Mouse (Mus musculus) CH12.LX (cell line): ENCODE data around the gene Vps45. TPM values are rescaled to one million over a fixed set of nuclear protein-coding genes. Genes with fewer than 3 reads are reported as not detected.

ENCODE experiments used
- DNase-seq: peaks from one replicate; pipeline ENCODE4 v3.0.0-alpha.2; 2013; ENCODE audit errors: extremely low read depth
- H3K27ac ChIP-seq: 2 replicates; pipeline ENCODE4 v1.5.1; 2012; ENCODE audit warnings: low read depth, mild to moderate bottlenecking, control low read depth, moderate library complexity; ENCODE audit not compliant: insufficient read depth
- H3K27me3 ChIP-seq: replicated peaks from 2 replicates; pipeline ENCODE3; 2012; ENCODE audit warnings: inconsistent platforms
- H3K36me3 ChIP-seq, 2 experiments: replicated peaks in 1 of 2; 2 replicates each; pipeline versions ENCODE3 to v1.6.1; 2012; ENCODE audit warnings: inconsistent platforms in 1 of 2, low read length in 1 of 2, mild to moderate bottlenecking in 1 of 2, mixed read lengths in 1 of 2, moderate library complexity in 1 of 2; ENCODE audit not compliant: control insufficient read depth in 1 of 2, insufficient read depth in 1 of 2
- H3K4me1 ChIP-seq, 2 experiments: 2 replicates each; pipeline ENCODE4 v1.6.1; 2012; ENCODE audit warnings: inconsistent platforms in 1 of 2, moderate library complexity in 1 of 2; ENCODE audit not compliant: insufficient read depth in 2 of 2, control insufficient read depth in 1 of 2
- H3K4me2 ChIP-seq: 2 replicates; pipeline ENCODE4 v1.6.1; 2012; ENCODE audit warnings: low read depth, mild to moderate bottlenecking, control low read depth; ENCODE audit not compliant: poor library complexity, insufficient read depth, severe bottlenecking
- H3K4me3 ChIP-seq, 3 experiments: fragments of 150-350 bp in 1 of 3; sonication (generic) in 1 of 3; replicated peaks in 1 of 3; 2 replicates each; pipeline versions ENCODE3 to v1.5.1; 2011 to 2012; ENCODE audit warnings: low read depth in 2 of 3, low read length in 2 of 3, mild to moderate bottlenecking in 2 of 3, moderate library complexity in 2 of 3, control low read depth in 1 of 3, improper control_type of control experiment in 1 of 3, inconsistent platforms in 1 of 3, mixed read lengths in 1 of 3; ENCODE audit not compliant: poor library complexity in 1 of 3
- H3K79me2 ChIP-seq: replicated peaks from 2 replicates; pipeline ENCODE4 v1.6.1; 2012; ENCODE audit warnings: mild to moderate bottlenecking, moderate library complexity; ENCODE audit not compliant: control insufficient read depth, poor library complexity, insufficient read depth, severe bottlenecking; ENCODE audit errors: extremely low read depth
- H3K9ac ChIP-seq: 2 replicates; pipeline ENCODE4 v1.6.1; 2012; ENCODE audit warnings: low read depth, mild to moderate bottlenecking, control low read depth, moderate library complexity; ENCODE audit not compliant: insufficient read depth
- H3K9me3 ChIP-seq: replicated peaks from 2 replicates; pipeline ENCODE3; 2012; ENCODE audit warnings: low read length, inconsistent platforms, mixed read lengths
- BHLHE40 ChIP-seq: IDR thresholded peaks from 2 replicates; pipeline ENCODE4 v1.6.1; 2011; ENCODE audit warnings: mild to moderate bottlenecking, low read depth, low read length, improper control_type of control experiment
- CTCF ChIP-seq, 2 experiments: IDR thresholded peaks in 1 of 2; conservative IDR thresholded peaks in 1 of 2; 2 replicates each; pipeline ENCODE4 v1.5.1; 2011 to 2012; ENCODE audit warnings: low read depth in 2 of 2, low read length in 2 of 2, improper control_type of control experiment in 1 of 2, inconsistent platforms in 1 of 2, mild to moderate bottlenecking in 1 of 2, moderate library complexity in 1 of 2
- GABPA ChIP-seq: IDR thresholded peaks from 2 replicates; pipeline ENCODE4 v1.6.1; 2012; ENCODE audit warnings: low read depth, low read length, improper control_type of control experiment, inconsistent platforms; ENCODE audit not compliant: insufficient replicate concordance
- IRF4 ChIP-seq: IDR thresholded peaks from 2 replicates; pipeline ENCODE4 v1.6.1; 2014; ENCODE audit warnings: low read depth, mild to moderate bottlenecking, inconsistent platforms, low read length, improper control_type of control experiment
- JUND ChIP-seq: conservative IDR thresholded peaks from 2 replicates; pipeline ENCODE4 v1.6.1; 2011; ENCODE audit warnings: low read depth, low read length, improper control_type of control experiment
- MAFK ChIP-seq: IDR thresholded peaks from 2 replicates; pipeline ENCODE4 v1.6.1; 2011; ENCODE audit warnings: low read length, improper control_type of control experiment; ENCODE audit not compliant: insufficient replicate concordance
- MAX ChIP-seq: IDR thresholded peaks from 2 replicates; pipeline ENCODE4 v1.6.1; 2011; ENCODE audit warnings: low read length, improper control_type of control experiment
- MEF2A ChIP-seq: IDR thresholded peaks from 2 replicates; pipeline ENCODE4 v1.6.1; 2014; ENCODE audit warnings: low read depth, mild to moderate bottlenecking, inconsistent platforms, low read length, improper control_type of control experiment, borderline replicate concordance
- POLR2AphosphoS2 ChIP-seq: IDR thresholded peaks from 2 replicates; pipeline ENCODE4 v1.6.1; 2011; ENCODE audit warnings: low read depth, low read length, improper control_type of control experiment
- SIN3A ChIP-seq: IDR thresholded peaks from 2 replicates; pipeline ENCODE4 v1.6.1; 2012; ENCODE audit warnings: low read length, improper control_type of control experiment, inconsistent platforms
- TBP ChIP-seq: conservative IDR thresholded peaks from 2 replicates; pipeline ENCODE4 v1.6.1; 2011; ENCODE audit warnings: low read depth, low read length, improper control_type of control experiment
- dilution Hi-C: fragments of 300-500 bp; cut with MboI; formaldehyde crosslinking; loops from 2 replicates; pipeline ENCODE4 v1.14.3; 2020; ENCODE audit warnings: low sequenced_read_pairs; ENCODE audit not compliant: extremely low pct_unique_long_range_greater_than_20kb, extremely low pct_ligation_motif_present
- in situ Hi-C: fragments of 300-500 bp; cut with MboI; formaldehyde crosslinking; loops from 3 replicates; pipeline ENCODE4 v1.14.3; 2019; ENCODE audit warnings: low sequenced_read_pairs, low pct_ligation_motif_present, low pct_unique_long_range_greater_than_20kb, mixed read lengths
- polyA plus RNA-seq: library from polyadenylated mRNA; unstranded; fragments of >175 nt; gene quantifications from 2 replicates; pipeline ENCODE4 v1.2.1, GENCODE M21; 2012; ENCODE audit warnings: low read depth; ENCODE audit not compliant: insufficient read length
- total RNA-seq, 2 experiments: library from RNA; depleted of rRNA; stranded (reverse); fragments of 300-350 nt in 1 of 2; fragments of >200 nt in 1 of 2; gene quantifications; 2 replicates each; pipeline ENCODE4 v1.2.3; 2012 to 2014

Vps45 gene
- total and polyA plus RNA-seq, 3 experiments = 16.2 to 20.8 (median 16.8) TPM

- TF ChIP-seq MAFK (peak; percentile 97), SIN3A (peak; percentile 53), MEF2A (peak; percentile 71; the same call in 1 of the 2 replicates), IRF4 (peak; percentile 86), JUND (0 out of 2 replicates have a peak, but pooled peaks have one; percentile 29), CTCF (conservative IDR thresholded peaks at IDR 0.05 in 1 of 2, IDR thresholded peaks at IDR 0.05 in 1 of 2; ENCODE audit: low read depth in 2 of 2, low read length in 2 of 2) (no peak), POLR2AphosphoS2 (no peak), TBP (no peak), BHLHE40 (peak; percentile 60), GABPA (no peak)
- TF ChIP-seq, all 38 proteins: peak for 20
Measured at GRCm38 (mm10) chr3:95990413-95990941, 67.8 kb downstream of the Vps45 start (continued).

DNA sequence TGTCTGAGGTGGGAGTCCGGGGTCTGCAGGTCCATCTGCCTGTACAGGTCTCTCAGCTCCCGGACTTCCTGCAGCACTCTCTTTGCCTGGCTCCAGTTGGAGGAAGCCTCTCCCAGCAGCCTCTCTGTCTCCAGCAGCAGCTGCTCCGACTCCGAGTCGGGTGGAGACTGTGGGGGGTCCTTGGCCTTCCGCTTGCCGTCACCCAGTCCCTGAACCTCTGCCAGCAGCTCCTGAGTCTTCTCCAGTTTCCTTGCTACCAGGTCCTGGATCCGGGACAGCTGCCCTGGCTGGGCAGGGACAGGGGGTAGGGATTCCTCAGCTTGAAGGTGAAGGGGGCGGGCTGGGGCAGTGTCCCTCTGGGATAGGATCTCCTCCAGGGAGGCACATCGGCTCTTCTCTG lies 69.3 kb downstream of the Vps45 start:
- Histone ChIP-seq H3K27ac (no peak overlapping the region), H3K9ac (no peak overlapping the region), H3K79me2 (no peaks in the 10 kb centered on the region), H3K4me1 (peaks cover 48 to 82% of the 10 kb centered on the region in 2 experiments), H3K9me3 (peaks cover 7% of the 10 kb centered on the region), H3K36me3 (peaks cover 22 to 35% of the 10 kb centered on the region in 2 experiments), H3K27me3 (no peaks in the 10 kb centered on the region), H3K4me2 (no peak overlapping the region), H3K4me3 (no peak overlapping the region)
- TF ChIP-seq CTCF (conservative IDR thresholded peaks at IDR 0.05 in 1 of 2, IDR thresholded peaks at IDR 0.05 in 1 of 2; ENCODE audit: low read depth in 2 of 2, low read length in 2 of 2) = no peak
- no peak for DNase-seq
- in situ Hi-C loops = no loop called here
- dilution Hi-C loops = no loop called here

GRCm38 (mm10) chr3:95988138-95988537 lies 70.1 kb downstream of the Vps45 start:
- H3K4me3 ChIP-seq = no peak overlapping the region
- H3K9me3 ChIP-seq = peaks cover 8% of the 10 kb centered on the region
- peaks cover 40 to 74% of the 10 kb centered on the region in 2 experiments for H3K4me1 ChIP-seq
- H3K79me2 ChIP-seq = no peaks in the 10 kb centered on the region
- no peaks in the 10 kb centered on the region for H3K27me3 ChIP-seq
- H3K9ac ChIP-seq = no peak overlapping the region
- H3K36me3 ChIP-seq = peaks cover 22 to 34% of the 10 kb centered on the region in 2 experiments
- H3K27ac ChIP-seq = peak overlapping the region; percentile 54
- dilution Hi-C loops (no loop called here), in situ Hi-C loops (no loop called here)
- DNase-seq = no peak
- TF ChIP-seq POLR2AphosphoS2 (no peak), MAX (0 out of 2 replicates have a peak, but pooled peaks have one; percentile 4)
- H3K4me2 ChIP-seq = no peak overlapping the region
